Mouse (Mus musculus) left cerebral cortex, postnatal 14 days (tissue): ENCODE data around the gene B3galt1. TPM values are rescaled to one million over a fixed set of nuclear protein-coding genes. Genes with fewer than 3 reads are reported as not detected.

Source experiments
- DNase-seq, 2 experiments: peaks; one replicate each; pipeline ENCODE4 v3.0.0; 2021 to 2022; ENCODE audit warnings: low spot score in 2 of 2, mixed read lengths in 1 of 2
- intact Hi-C: fragments of 180-260 bp; cut with DNase I; formaldehyde crosslinking; loops from one replicate; pipeline ENCODE4 v1.15.1; 2025
- total RNA-seq, 2 experiments: library from RNA; stranded (reverse); gene quantifications; 2 replicates each; pipeline ENCODE4 v1.2.3; 2021

The B3galt1 gene
- total RNA-seq, 2 experiments from 2014 or later: 87.0 to 94.4 TPM

GRCm38 (mm10) chr2:68005210-68005609 is 439.5 kb downstream of the B3galt1 start:
- intact Hi-C loops: no loop called here
- no peak for DNase-seq

- intact Hi-C loops: no loop called here
- DNase-seq: peak in 1 of 2 experiments; percentile 26
Measured at GRCm38 (mm10) chr2:68005711-68006110, 440.0 kb downstream of the B3galt1 start.

- intact Hi-C loops: no loop called here
- no peak for DNase-seq
Measured at GRCm38 (mm10) chr2:68011336-68011735, 445.7 kb downstream of the B3galt1 start.

- intact Hi-C loops: no loop called here
Measured at GRCm38 (mm10) chr2:68020251-68020680, 454.6 kb downstream of the B3galt1 start.

GRCm38 (mm10) chr2:68021541-68022152 is 456.0 kb downstream of the B3galt1 start:
- intact Hi-C loops: no loop called here
- DNase-seq: no peak

More at GRCm38 (mm10) chr2:68020251-68020680, 454.6 kb downstream of the B3galt1 start:
- peak; percentile 12 to 19 for DNase-seq

- intact Hi-C loops: no loop called here
- no peak for DNase-seq
Measured at GRCm38 (mm10) chr2:68028811-68029210, 463.1 kb downstream of the B3galt1 start.

- intact Hi-C loops: no loop called here
- DNase-seq: peak; percentile 19 to 59
Measured at GRCm38 (mm10) chr2:68034711-68035110, 469.0 kb downstream of the B3galt1 start.

GRCm38 (mm10) chr2:68040752-68041151 is 475.1 kb downstream of the B3galt1 start:
- intact Hi-C loops: no loop called here
- DNase-seq: no peak

- intact Hi-C loops: no loop called here
- DNase-seq: no peak
Measured at GRCm38 (mm10) chr2:68052481-68052880, 486.8 kb downstream of the B3galt1 start.

GRCm38 (mm10) chr2:68053243-68053642 is 487.6 kb downstream of the B3galt1 start:
- intact Hi-C loops: no loop called here
- no peak for DNase-seq

- DNase-seq: no peak
- intact Hi-C loops: no loop called here
Measured at GRCm38 (mm10) chr2:68061341-68061740, 495.7 kb downstream of the B3galt1 start.

- intact Hi-C loops: no loop called here
- DNase-seq: no peak
Measured at GRCm38 (mm10) chr2:68079426-68080360, 514.0 kb downstream of the B3galt1 start.

GRCm38 (mm10) chr2:68080872-68081280 is 515.2 kb downstream of the B3galt1 start:
- intact Hi-C loops: no loop called here
- peak in 1 of 2 experiments; percentile 7 for DNase-seq

GRCm38 (mm10) chr2:68084483-68084882 is 518.8 kb downstream of the B3galt1 start:
- intact Hi-C loops: no loop called here
- DNase-seq: no peak

- no peak for DNase-seq
- intact Hi-C loops: no loop called here
Measured at GRCm38 (mm10) chr2:68086101-68086500, 520.4 kb downstream of the B3galt1 start.

GRCm38 (mm10) chr2:68091559-68091958 is 525.9 kb downstream of the B3galt1 start:
- DNase-seq: no peak
- intact Hi-C loops: no loop called here

- no peak for DNase-seq
- intact Hi-C loops: no loop called here
Measured at GRCm38 (mm10) chr2:68104641-68105040, 539.0 kb downstream of the B3galt1 start.

GRCm38 (mm10) chr2:68118076-68118475 is 552.4 kb downstream of the B3galt1 start:
- DNase-seq: no peak
- intact Hi-C loops: loop anchor here (10.0 kb wide), 1 partner anchor 227 kb away; no protein-coding TSS in a partner anchor

GRCm38 (mm10) chr2:68124751-68125150 is 559.1 kb downstream of the B3galt1 start:
- intact Hi-C loops: no loop called here
- no peak for DNase-seq

- no peak for DNase-seq
- intact Hi-C loops: no loop called here
Measured at GRCm38 (mm10) chr2:68141094-68141493, 575.4 kb downstream of the B3galt1 start.
